Mouse (Mus musculus) heart, adult 2 months (tissue): ENCODE measurements around the gene Bsn.

Experiments
- CTCF ChIP-seq: fragments of 200-600 bp; IDR thresholded peaks from 2 replicates; pipeline ENCODE4 v1.8.1; 2022; ENCODE audit warnings: antibody characterized with exemption, mild to moderate bottlenecking, moderate library complexity
- EP300 ChIP-seq: fragments of 200-500 bp; IDR thresholded peaks from 2 replicates; pipeline ENCODE4 v1.6.1; 2011; ENCODE audit warnings: low read depth, low read length, control low read depth; ENCODE audit not compliant: insufficient read depth
- POLR2A ChIP-seq: fragments of 200-500 bp; IDR thresholded peaks from 2 replicates; pipeline ENCODE4 v1.6.1; 2011; ENCODE audit warnings: mild to moderate bottlenecking, low read depth, low read length, control low read depth; ENCODE audit not compliant: insufficient read depth

- TF ChIP-seq POLR2A = no peak
- no peak for TF ChIP-seq EP300
- no peak for TF ChIP-seq CTCF
These were observed 57.8 kb downstream of the Bsn start for GRCm38 (mm10) chr9:108132373-108132772.
